Mouse (Mus musculus) liver, postnatal 0 days (tissue): ENCODE results near the gene Dock4.

Experiments
- CTCF ChIP-seq: sonication (generic); IDR thresholded peaks from 2 replicates; pipeline ENCODE4 v1.5.1; 2016; ENCODE audit warnings: antibody characterized with exemption, low read depth
- EP300 ChIP-seq: IDR thresholded peaks from 2 replicates; pipeline ENCODE4 v1.6.1; 2016; ENCODE audit warnings: antibody characterized with exemption, low read depth, mild to moderate bottlenecking

DNA sequence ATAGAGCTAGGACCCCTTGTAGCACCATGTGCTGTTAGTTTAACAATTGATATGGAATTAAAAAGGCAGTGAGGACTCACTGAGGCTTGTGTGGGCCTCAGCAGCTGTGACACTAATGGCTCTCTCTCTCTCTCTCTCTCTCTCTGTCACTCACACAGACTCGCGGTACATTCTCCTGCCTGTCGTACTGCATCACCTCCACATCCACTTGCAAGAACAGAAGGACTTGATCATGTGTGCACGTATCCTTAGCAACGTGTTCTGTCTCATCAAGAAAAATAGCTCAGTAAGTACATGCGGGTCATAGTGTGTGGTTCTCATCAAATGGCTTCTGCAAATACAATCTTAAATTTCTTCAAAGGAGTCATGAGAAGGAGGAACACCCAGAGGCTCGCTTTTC, 299.7 kb downstream of the Dock4 start:
- TF ChIP-seq CTCF (no peak), EP300 (no peak)
